Mouse (Mus musculus) stomach, embryonic 16.5 days (tissue): ENCODE results near the gene Ccdc150. TPM values are rescaled to one million over a fixed set of nuclear protein-coding genes. Genes with fewer than 3 reads are reported as not detected.

ENCODE experiments used
- polyA plus RNA-seq: library from polyadenylated mRNA; unstranded; fragments of >200 nt; fragmentation: Nextera tagmentation; extraction: Ambion mirVana; gene quantifications from 2 replicates; pipeline ENCODE4 v1.2.1, GENCODE M21; 2015

Gene Ccdc150
- polyA plus RNA-seq, 1 experiment from 2014 or later: 0.30 TPM

Other genes with a start within 250 kb of the Ccdc150 start
- gene Hecw2, start 55.5 kb upstream of the Ccdc150 start, polyA plus RNA-seq: 1.7 and 2.8 TPM in 2 replicates
- 21.1 and 22.7 TPM in 2 replicates for gene Gtf3c3, start 188.3 kb downstream of the Ccdc150 start, polyA plus RNA-seq